Mouse (Mus musculus): ENCODE results near the gene Slc35d2.

GRCm38 (mm10) chr13:64086036-64086435 is 43.1 kb downstream of the Slc35d2 start:
- no peak for TF ChIP-seq CTCF (IDR thresholded peaks at IDR 0.05)
- no peak for TF ChIP-seq EP300 (IDR thresholded peaks at IDR 0.05)
